Mouse (Mus musculus) lung, embryonic 14.5 days (tissue): Measurements from ENCODE around the gene Mum1l1. TPM values are rescaled to one million over a fixed set of nuclear protein-coding genes. Genes with fewer than 3 reads are reported as not detected.
"Not testable (repeated sequence)": the region's sequence is repeated elsewhere in the genome, so short reads cannot be mapped to it uniquely, and the experiment has no call there.

Experiments
- ATAC-seq: fragments of 200-750 bp; cut with Nextera tagmentation; 2 replicates; pipeline ENCODE4 v1.8.0; 2017; ENCODE audit warnings: mild to moderate bottlenecking, moderate TSS enrichment, moderate library complexity; ENCODE audit not compliant: insufficient read depth
- DNase-seq: peaks from one replicate; pipeline ENCODE4 v3.0.0-alpha.2; 2015
- H3K27ac ChIP-seq: fragments of 300-500 bp; sonication (generic); 2 replicates; pipeline ENCODE4 v1.5.1; 2014; ENCODE audit warnings: low read depth, mild to moderate bottlenecking, moderate library complexity
- H3K27me3 ChIP-seq: fragments of 300-500 bp; sonication (generic); 2 replicates; pipeline ENCODE4 v1.6.1; 2014; ENCODE audit warnings: low read length, control low read depth; ENCODE audit not compliant: insufficient read depth
- H3K36me3 ChIP-seq: fragments of 300-500 bp; sonication (generic); 2 replicates; pipeline ENCODE4 v1.6.1; 2014; ENCODE audit warnings: control low read depth; ENCODE audit not compliant: insufficient read depth
- H3K4me1 ChIP-seq: fragments of 300-500 bp; sonication (generic); 2 replicates; pipeline ENCODE4 v1.6.1; 2014; ENCODE audit warnings: antibody characterized with exemption, control low read depth; ENCODE audit not compliant: insufficient read depth
- H3K4me2 ChIP-seq: fragments of 300-500 bp; sonication (generic); 2 replicates; pipeline ENCODE4 v1.6.1; 2014; ENCODE audit warnings: mild to moderate bottlenecking
- H3K4me3 ChIP-seq: fragments of 300-500 bp; sonication (generic); 2 replicates; pipeline ENCODE4 v1.5.1; 2014; ENCODE audit warnings: low read depth, low read length
- H3K9ac ChIP-seq: fragments of 300-500 bp; sonication (generic); 2 replicates; pipeline ENCODE4 v1.6.1; 2014
- H3K9me3 ChIP-seq: fragments of 300-500 bp; sonication (generic); 2 replicates; pipeline ENCODE4 v1.6.1; 2016; ENCODE audit warnings: low read depth, low read length, control low read depth
- CTCF ChIP-seq: IDR thresholded peaks from 2 replicates; pipeline ENCODE4 v1.5.1; 2016; ENCODE audit warnings: antibody characterized with exemption, low read depth
- WGBS: fragments of 180-500 bp; shearing (Covaris S2); extraction: QIAGEN DNeasy Blood & Tissue Kit; methylation state at CpG from one replicate; pipeline ENCODE4 v1.1.7; 2014; 5-methylcytosine and 5-hydroxymethylcytosine counted together
- polyA plus RNA-seq: library from polyadenylated mRNA; unstranded; fragments of >200 nt; fragmentation: Nextera tagmentation; extraction: Ambion mirVana; gene quantifications from 2 replicates; pipeline ENCODE4 v1.2.1, GENCODE M21; 2014

The Mum1l1 gene
- 39.3 and 39.6 TPM in 2 replicates for polyA plus RNA-seq

- Histone ChIP-seq H3K27me3 (no peaks in the 10 kb centered on the region), H3K4me3 (peak within 1 kb of the TSS; percentile 48), H3K4me1 (no peaks in the 10 kb centered on the region), H3K4me2 (peak within 1 kb of the TSS; percentile 57), H3K27ac (0 out of 2 replicates have a peak within 1 kb of the TSS, but pooled peaks have one; percentile 54), H3K9me3 (no peaks in the 10 kb centered on the region), H3K36me3 (no peaks in the 10 kb centered on the region), H3K9ac (peak within 1 kb of the TSS; percentile 55)
- WGBS = 17% methylated on average over 29 of the region's 31 CpGs
- ATAC-seq (peak; percentile 97), DNase-seq (peak; percentile 85)
- TF ChIP-seq CTCF = no peak
Measured at GRCm38 (mm10) chrX:139209829-139210225, at the start of gene Mum1l1. Gene Mum1l1 (plus strand): TSS chrX:139210042.

DNA sequence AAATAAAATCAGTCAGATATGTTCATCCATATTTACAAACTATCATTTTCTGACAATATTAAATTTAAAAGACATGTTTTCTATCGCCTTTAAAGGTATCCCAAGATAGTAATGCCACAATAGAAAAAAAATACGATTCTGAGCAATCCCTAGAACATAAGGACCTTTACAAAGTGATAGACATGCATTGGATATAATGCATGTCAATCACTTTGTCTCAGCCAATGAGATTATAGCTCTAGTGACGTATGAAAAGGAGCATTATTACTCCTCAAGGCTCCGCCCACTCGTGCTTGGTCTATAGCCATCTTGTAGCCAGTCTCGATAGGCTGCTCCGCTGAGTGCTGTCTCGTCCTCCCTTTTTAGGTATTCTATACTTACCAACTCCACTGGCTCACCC, 30.9 kb upstream of the Mum1l1 start, which contains the start of gene 4933428M09Rik:
Gene 4933428M09Rik (plus strand): TSS at position 301 of the 400 bp plus-strand sequence.
- Histone ChIP-seq H3K27ac (no peak within 1 kb of the TSS), H3K4me2 (no peak within 1 kb of the TSS), H3K36me3 (no peaks in the 10 kb centered on the region), H3K9me3 (no peaks in the 10 kb centered on the region), H3K9ac (no peak within 1 kb of the TSS), H3K4me1 (no peaks in the 10 kb centered on the region), H3K4me3 (no peak within 1 kb of the TSS), H3K27me3 (no peaks in the 10 kb centered on the region)
- ATAC-seq (no peak), DNase-seq (no peak)
- no peak for TF ChIP-seq CTCF
- WGBS = 84% methylated on average over 8 of the region's 8 CpGs

- ATAC-seq, H3K9me3 ChIP-seq, H3K36me3 ChIP-seq, H3K4me2 ChIP-seq, H3K27me3 ChIP-seq, H3K4me3 ChIP-seq, H3K9ac ChIP-seq, H3K4me1 ChIP-seq, H3K27ac ChIP-seq: not testable (repeated sequence)
- TF ChIP-seq CTCF = peak; percentile 41
- peak; percentile 11 for DNase-seq
- WGBS = 90% methylated on average over 3 of the region's 3 CpGs
Measured at GRCm38 (mm10) chrX:139191506-139191905, 18.3 kb upstream of the Mum1l1 start.

DNA sequence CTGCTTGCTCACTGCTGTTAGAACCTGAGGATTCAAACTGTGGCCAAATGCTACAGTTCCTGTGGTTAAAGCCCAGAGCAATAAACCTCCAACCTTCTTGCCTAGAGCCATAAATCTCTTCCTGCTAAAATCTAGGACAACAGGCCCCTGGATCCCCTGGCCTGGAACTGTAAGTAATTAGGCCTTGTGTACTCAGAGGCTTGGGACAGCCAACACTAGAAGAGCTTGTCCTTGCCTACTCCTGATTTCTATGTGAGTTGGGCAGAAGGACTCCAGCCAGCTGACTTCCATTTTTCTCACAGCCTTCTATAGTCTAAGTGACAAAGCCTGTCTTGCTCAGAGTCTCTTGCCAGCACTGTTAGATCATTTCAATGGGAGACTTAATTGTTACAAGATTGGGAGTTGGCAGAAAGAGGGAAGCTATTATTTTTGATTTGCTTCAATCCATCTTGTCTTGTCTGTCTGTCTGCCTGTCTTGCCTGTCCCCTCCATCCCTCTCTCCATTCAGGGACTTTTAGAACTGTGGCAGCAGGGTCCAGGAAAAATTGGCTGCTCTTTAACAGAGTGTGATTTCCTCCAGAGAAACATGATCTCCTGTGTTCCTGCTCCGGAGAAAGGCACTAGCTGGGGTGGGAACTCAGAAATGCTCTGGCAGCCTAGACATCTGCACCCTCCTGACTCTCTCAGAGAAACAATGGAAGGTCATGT, 15.1 kb upstream of the Mum1l1 start:
- WGBS = 16% methylated on average over 1 of the region's 1 CpGs
- no peak overlapping the region for H3K9ac ChIP-seq
- no peak overlapping the region for H3K4me3 ChIP-seq
- DNase-seq = peak; percentile 27
- no peak for TF ChIP-seq CTCF
- no peaks in the 10 kb centered on the region for H3K9me3 ChIP-seq
- no peaks in the 10 kb centered on the region for H3K4me1 ChIP-seq
- H3K27me3 ChIP-seq = no peaks in the 10 kb centered on the region
- no peak overlapping the region for H3K4me2 ChIP-seq
- H3K36me3 ChIP-seq = no peaks in the 10 kb centered on the region
- no peak overlapping the region for H3K27ac ChIP-seq
- peak; percentile 52; the same call in 1 of the 2 replicates for ATAC-seq

- H3K9me3 ChIP-seq, H3K36me3 ChIP-seq, H3K27me3 ChIP-seq, DNase-seq, H3K27ac ChIP-seq, H3K4me1 ChIP-seq, H3K9ac ChIP-seq, H3K4me3 ChIP-seq: not testable (repeated sequence)
- WGBS = 72% methylated on average over 4 of the region's 4 CpGs
- H3K4me2 ChIP-seq = peak overlapping the region; percentile 57
- peak; percentile 44; the same call in 1 of the 2 replicates for ATAC-seq
Measured at GRCm38 (mm10) chrX:139209191-139209828, 532 bp upstream of the Mum1l1 start.

GRCm38 (mm10) chrX:139214765-139215164, 4.9 kb downstream of the Mum1l1 start:
- Histone ChIP-seq H3K9ac (no peak overlapping the region), H3K4me1 (no peaks in the 10 kb centered on the region), H3K4me3 (no peak overlapping the region), H3K27ac (no peak overlapping the region), H3K4me2 (no peak overlapping the region), H3K9me3 (no peaks in the 10 kb centered on the region), H3K27me3 (no peaks in the 10 kb centered on the region), H3K36me3 (no peaks in the 10 kb centered on the region)
- 45% methylated on average over 4 of the region's 4 CpGs for WGBS
- no peak for DNase-seq
- TF ChIP-seq CTCF = no peak
- ATAC-seq = no peak

- Histone ChIP-seq H3K4me2 (peak overlapping the region; percentile 51), H3K4me3 (peak overlapping the region; percentile 41), H3K4me1 (no peaks in the 10 kb centered on the region), H3K9me3 (no peaks in the 10 kb centered on the region), H3K27ac (no peak overlapping the region), H3K36me3 (no peaks in the 10 kb centered on the region), H3K27me3 (no peaks in the 10 kb centered on the region), H3K9ac (no peak overlapping the region)
- TF ChIP-seq CTCF = no peak
- DNase-seq (no peak), ATAC-seq (no peak; the same call in 1 of the 2 replicates)
- 42% methylated on average over 5 of the region's 5 CpGs for WGBS
Measured at GRCm38 (mm10) chrX:139216409-139216808, 6.6 kb downstream of the Mum1l1 start.
